ENCODE assay signal across 9 mouse cellular contexts in genomic region chr11:115674235-115674865, GRCm38 (mm10). TPM values are rescaled to one million over a fixed set of nuclear protein-coding genes. Genes with fewer than 3 reads are reported as not detected.
DNase-seq lines count a peak whose midpoint lies in the region; ATAC-seq and TF ChIP-seq lines count a peak whose summit lies in the region.
"Had no signal": no experiment of that assay in that cellular context is flagged by ENCODE, and none has a peak within 500 bp of the region (broad histone marks: within the 10 kb centered on the region; RNA-seq: fewer than 3 reads in every experiment).

No protein-coding gene starts in this region.

- no peak for ATAC-seq in heart, embryonic 11.5 days (replicated peaks; ENCODE audit: insufficient number of reproducible peaks, low FRiP score, low TSS enrichment)

- intact Hi-C loops in left cerebral cortex, postnatal 36 days (cut with DNase I) = no loop called here

- H3K4me2 ChIP-seq in heart, embryonic 11.5 days = peak overlapping the region; percentile 7; the same call in 1 of the 2 replicates
- H3K4me2 ChIP-seq: limb, embryonic 13.5 days had no signal

- WGBS in heart, embryonic 11.5 days (ENCODE audit: insufficient replicate concordance) = 65% methylated on average over 9 of the region's 9 CpGs
- WGBS in thymus, adult 2 months = 24% methylated on average over 9 of the region's 9 CpGs

- DNase-seq in heart, adult 9 months (ENCODE audit: low spot score in 2 of 2) = no peak
- DNase-seq in thymus, adult 2 months = peak; percentile 19
- DNase-seq in thymus, postnatal 10 days (ENCODE audit: low spot score in 2 of 2) = no peak
- DNase-seq in left cerebral cortex, postnatal 36 days (ENCODE audit: low spot score in 2 of 2) = peak; percentile 55 to 63
- no peak for DNase-seq in neural tube, embryonic 10.5 days (ENCODE audit: extremely low spot score, low spot score)
- no peak for DNase-seq in gastrocnemius, adult 8-10 months (ENCODE audit: low spot score in 2 of 2)
- no peak for DNase-seq in lung, postnatal 36 days

- TF ChIP-seq CTCF in thymus, adult 2 months (IDR thresholded peaks at IDR 0.05; ENCODE audit: borderline replicate concordance, control insufficient read depth, extremely low read depth, insufficient read depth, low read length, poor library complexity) = no peak

- H3K4me1 ChIP-seq in heart, embryonic 11.5 days (ENCODE audit: control insufficient read depth, insufficient read depth, low read length) = peaks cover 24% of the 10 kb centered on the region
- H3K4me1 ChIP-seq in thymus, adult 2 months (replicated peaks; ENCODE audit: control insufficient read depth, insufficient read depth, low read length) = peaks cover 49% of the 10 kb centered on the region

- H3K4me3 ChIP-seq in heart, embryonic 11.5 days (ENCODE audit: low read depth, low read length) = no peak overlapping the region
- no peak overlapping the region for H3K4me3 ChIP-seq in thymus, adult 2 months (ENCODE audit: control insufficient read depth, insufficient read depth, low read length)
- H3K4me3 ChIP-seq: limb, embryonic 13.5 days had no signal

- peak overlapping the region; percentile 43; the same call in 1 of the 2 replicates for H3K27ac ChIP-seq in heart, embryonic 11.5 days (ENCODE audit: low read depth, low read length)
- H3K27ac ChIP-seq in thymus, adult 2 months (ENCODE audit: control insufficient read depth, insufficient read depth, low read length) = peak overlapping the region; percentile 2; the same call in 1 of the 2 replicates
- H3K27ac ChIP-seq: limb, embryonic 13.5 days had no signal

- no peak for TF ChIP-seq POLR2A in thymus, adult 2 months (IDR thresholded peaks at IDR 0.05; ENCODE audit: control insufficient read depth, extremely low read depth, insufficient read depth, low read length, poor library complexity)

- 0 out of 2 replicates have a peak, but pooled peaks cover 3% of the 10 kb centered on the region for H3K36me3 ChIP-seq in heart, embryonic 11.5 days (ENCODE audit: control insufficient read depth, insufficient read depth, low read length)
- no peaks in the 10 kb centered on the region for H3K36me3 ChIP-seq in thymus, adult 2 months (ENCODE audit: control insufficient read depth, insufficient read depth, low read length)

- H3K9ac ChIP-seq in heart, embryonic 11.5 days (ENCODE audit: low read depth, low read length) = no peak overlapping the region
- H3K9ac ChIP-seq: limb, embryonic 13.5 days had no signal

- H3K27me3 ChIP-seq in heart, embryonic 11.5 days (ENCODE audit: control insufficient read depth, insufficient read depth, low read length) = no peaks in the 10 kb centered on the region
- H3K27me3 ChIP-seq in thymus, adult 2 months (ENCODE audit: control insufficient read depth, insufficient read depth, low read length) = no peaks in the 10 kb centered on the region
- H3K27me3 ChIP-seq: limb, embryonic 13.5 days had no signal

- no peaks in the 10 kb centered on the region for H3K9me3 ChIP-seq in heart, embryonic 11.5 days (replicated peaks; ENCODE audit: control insufficient read depth, low read length)
- H3K9me3 ChIP-seq: limb, embryonic 13.5 days had no signal

RNA-seq across cellular contexts. Expression of gene Grb2, which starts 34.0 kb away (rescaled TPM):
- polyA plus RNA-seq in heart, embryonic 11.5 days (2014; fragmentation: Nextera tagmentation; extraction: Ambion mirVana) = 42.7 and 56.3 TPM in 2 replicates
- polyA plus RNA-seq in thymus, adult 2 months (2012; rRNA removed) = 81.7 and 82.8 TPM in 2 replicates
- total RNA-seq in left cerebral cortex, postnatal 36 days (2021) = 100 to 1,000 TPM; 175 to 190 TPM
- 10 to 100 TPM; 60.8 to 77.6 (median 67.7) TPM for total RNA-seq in gastrocnemius, adult 8-10 months (2022)

RNA-seq across cellular contexts. Expression of gene Slc25a19, which starts 46.3 kb away (rescaled TPM):
- polyA plus RNA-seq in heart, embryonic 11.5 days (2014; fragmentation: Nextera tagmentation; extraction: Ambion mirVana) = 35.6 and 35.7 TPM in 2 replicates
- polyA plus RNA-seq in thymus, adult 2 months (2012; rRNA removed) = 98.5 and 98.6 TPM in 2 replicates
- 10 to 100 TPM; 56.8 to 60.1 TPM for total RNA-seq in left cerebral cortex, postnatal 36 days (2021)
- 10 to 100 TPM; 35.7 to 45.7 (median 40.7) TPM for total RNA-seq in gastrocnemius, adult 8-10 months (2022)

Comparison
In these comparisons a context has a peak if more than half of its experiments do, and no peak if none do; other contexts are left out.
1. DNase-seq: peak in thymus, adult 2 months (single experiment) and left cerebral cortex, postnatal 36 days (2 of 2); none in heart, adult 9 months (0 of 2), thymus, postnatal 10 days (0 of 2), neural tube, embryonic 10.5 days (single experiment), gastrocnemius, adult 8-10 months (0 of 2) and lung, postnatal 36 days (single experiment).